Mouse (Mus musculus): ENCODE measurements around the gene Borcs6.

The Borcs6 gene

DNA sequence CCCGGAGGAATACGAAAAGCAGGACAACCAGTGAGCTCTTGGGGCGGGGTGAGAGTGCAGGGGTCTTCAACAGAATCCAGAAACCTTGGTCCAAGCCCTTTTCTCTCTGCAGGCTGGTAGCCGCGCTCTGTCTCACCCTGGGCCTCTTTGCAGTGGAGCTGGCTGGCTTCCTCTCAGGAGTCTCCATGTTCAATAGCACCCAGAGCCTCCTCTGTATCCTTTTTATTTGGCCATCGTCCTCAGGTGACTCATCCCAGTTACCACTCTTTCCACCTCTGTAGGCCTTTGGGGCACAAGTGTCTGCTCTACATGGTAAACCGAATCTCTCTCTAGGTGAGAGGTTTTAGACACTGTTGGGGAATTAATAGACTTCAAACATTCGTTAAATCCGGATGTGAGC is 11.7 kb downstream of the Borcs6 start:
- no peak for DNase-seq (ENCODE audit: low spot score)

DNA sequence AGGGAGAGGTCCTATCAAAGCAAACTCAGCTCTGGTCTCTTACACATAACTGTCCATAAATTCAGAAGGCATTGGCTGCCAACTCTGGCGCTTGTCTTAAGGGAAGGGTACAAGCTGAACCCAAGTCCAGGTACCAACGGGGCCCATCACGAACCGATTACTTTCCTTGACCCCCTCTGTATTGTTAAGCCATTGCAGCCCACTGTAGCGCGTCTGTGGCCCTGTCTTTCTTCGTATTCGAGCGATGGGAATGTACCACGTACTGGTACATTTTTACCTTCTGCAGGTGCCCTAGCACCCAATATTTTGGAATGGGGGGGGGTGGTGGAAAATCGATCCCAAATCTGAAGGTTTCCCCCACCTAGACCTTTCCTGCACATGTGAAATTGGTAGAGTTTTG is 12.7 kb downstream of the Borcs6 start:
- no peak for DNase-seq (ENCODE audit: low spot score)

DNA sequence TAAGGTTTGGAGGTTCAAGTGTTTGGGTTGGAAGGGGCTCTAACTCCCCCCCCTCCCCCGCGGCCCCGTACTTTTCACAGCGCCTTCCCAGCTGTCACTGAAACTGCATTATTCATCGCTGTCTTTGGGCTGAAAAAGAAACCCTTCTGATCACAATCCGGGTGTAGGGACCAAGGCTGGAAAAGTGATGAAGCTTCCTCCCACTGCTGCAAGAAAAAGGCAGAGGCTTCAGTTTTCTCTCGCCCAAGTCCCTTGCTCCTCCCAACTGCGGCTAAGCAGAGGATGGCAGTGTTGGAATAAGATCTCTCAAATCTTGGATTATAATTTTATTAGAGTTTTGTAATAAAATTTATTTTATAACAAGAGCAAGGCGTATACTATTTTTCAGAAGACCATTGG is 13.1 kb downstream of the Borcs6 start:
- no peak for DNase-seq (ENCODE audit: low spot score)

DNA sequence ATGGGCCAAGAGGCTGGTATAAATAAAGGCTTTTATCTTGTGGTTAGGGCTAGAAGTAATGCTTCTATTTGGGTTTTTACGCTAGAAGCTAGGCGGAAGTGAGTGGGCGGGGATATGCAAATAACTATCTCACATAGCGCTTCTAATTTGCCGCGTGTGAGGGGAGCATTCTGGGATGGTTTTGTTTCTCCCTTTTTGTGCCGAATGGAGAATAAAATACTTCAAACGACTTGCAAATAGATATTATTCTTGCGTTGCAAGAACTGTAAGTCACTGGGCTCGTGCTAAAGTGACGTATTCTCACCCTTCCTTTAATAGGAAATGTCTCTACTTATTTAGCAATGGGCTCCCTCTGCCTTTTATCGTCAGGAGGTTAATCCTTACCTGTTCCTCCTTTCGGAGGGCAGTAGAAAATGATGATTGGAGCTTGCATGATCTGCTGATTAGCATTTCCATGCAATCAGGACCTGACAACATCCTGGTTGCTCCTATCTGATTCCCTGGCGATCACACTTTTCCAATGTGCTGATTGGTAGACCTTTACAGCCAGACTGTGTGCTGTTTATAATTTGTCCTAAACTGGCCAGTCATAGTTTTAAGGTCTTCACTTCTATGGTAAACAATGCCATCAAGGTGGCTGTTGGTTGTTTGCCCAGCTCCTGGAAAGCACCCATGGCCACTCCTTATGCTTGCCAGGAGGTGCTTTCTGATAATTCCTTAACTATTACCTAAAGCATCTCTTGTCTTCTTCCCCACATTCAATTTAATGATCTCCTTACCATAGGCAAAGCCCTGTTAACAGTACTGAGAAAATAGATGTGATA is 13.8 kb downstream of the Borcs6 start:
- peak; percentile 91 for DNase-seq (ENCODE audit: low spot score)

DNA sequence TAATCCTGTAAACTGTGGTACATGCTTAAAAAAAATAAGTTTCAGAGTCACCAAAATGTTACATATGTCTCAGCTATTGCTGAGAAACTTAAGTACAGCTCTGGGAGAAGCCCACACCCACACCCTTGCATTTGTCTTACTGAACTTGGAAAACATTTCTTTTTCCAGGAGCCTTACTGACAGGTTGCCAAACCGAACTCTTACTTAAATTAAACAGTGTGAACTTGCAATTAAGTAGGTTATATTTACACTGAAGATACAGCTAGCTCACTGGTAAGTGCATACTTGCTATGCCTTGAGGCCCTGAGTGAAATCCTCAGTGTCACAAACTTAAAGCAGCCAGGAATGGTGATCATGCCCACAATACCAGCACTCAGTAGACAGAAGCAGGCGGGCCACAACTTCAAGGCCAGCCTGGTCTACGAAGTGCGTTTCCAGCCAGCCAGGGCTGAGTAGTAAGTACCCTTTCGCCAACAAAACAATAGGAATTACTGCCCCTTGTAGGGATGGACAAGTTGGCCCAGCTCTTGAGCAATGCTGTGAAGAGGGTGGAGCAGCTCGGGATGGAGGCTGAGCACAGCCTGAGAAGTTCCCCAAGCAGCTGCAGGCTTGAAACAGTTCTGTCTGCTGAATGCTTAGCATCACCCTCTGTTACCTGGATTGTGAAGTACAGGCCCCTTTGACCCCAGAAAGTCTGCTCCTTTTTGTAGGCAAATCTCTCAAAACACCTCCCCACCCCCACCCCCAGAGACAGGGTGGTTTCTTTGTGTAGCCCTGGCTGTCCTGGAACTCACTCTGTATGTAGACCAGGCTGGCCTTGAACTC is 14.6 kb downstream of the Borcs6 start:
- no peak for DNase-seq (ENCODE audit: low spot score)

DNA sequence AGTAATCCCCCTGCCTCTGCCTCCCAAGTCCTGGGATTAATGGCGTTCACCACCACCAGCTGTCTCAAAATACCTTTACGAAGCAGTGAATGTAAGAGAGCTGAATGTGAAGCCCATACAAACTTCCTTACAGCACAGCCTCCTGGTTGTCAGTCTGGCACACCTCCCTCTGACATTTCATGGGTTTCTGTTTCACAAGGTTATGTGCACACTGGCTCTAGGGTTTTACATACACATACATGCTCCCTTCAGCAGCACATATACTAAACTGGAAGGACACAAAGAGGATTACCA is 15.2 kb downstream of the Borcs6 start:
- DNase-seq (ENCODE audit: low spot score), result no peak

DNA sequence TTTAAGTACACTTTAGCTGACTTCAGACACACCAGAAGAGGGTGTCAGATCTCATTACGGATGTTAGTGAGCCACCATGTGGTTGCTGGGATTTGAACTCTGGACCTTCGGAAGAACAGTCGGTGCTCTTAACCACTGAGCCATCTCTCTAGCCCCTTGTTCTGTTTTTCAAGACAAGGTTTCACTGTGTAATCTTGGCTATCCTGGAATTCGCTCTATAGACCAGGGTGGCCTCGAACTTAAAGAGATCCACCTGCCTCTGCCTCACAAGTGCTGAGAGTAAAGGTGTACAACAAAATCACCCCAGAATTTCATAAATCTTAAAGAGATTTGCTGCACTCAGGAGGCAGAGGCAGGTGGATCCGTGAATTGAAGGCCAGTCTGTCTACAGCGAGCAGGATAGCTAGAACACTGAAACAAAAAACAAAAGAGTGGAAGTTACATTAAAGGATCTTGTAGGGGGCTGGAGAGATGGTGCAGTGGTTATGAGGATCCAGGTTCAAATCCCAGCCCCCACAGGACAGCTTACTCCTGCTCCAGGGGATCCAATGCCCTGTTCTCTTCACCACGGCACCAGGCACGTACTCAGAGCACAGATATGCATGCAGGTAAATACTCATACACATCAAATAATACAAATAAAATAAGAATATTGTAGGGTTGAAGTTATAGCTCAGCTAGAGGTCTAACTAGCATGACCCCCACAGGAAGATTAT is 16.4 kb downstream of the Borcs6 start:
- DNase-seq (ENCODE audit: low spot score), result peak; percentile 77

DNA sequence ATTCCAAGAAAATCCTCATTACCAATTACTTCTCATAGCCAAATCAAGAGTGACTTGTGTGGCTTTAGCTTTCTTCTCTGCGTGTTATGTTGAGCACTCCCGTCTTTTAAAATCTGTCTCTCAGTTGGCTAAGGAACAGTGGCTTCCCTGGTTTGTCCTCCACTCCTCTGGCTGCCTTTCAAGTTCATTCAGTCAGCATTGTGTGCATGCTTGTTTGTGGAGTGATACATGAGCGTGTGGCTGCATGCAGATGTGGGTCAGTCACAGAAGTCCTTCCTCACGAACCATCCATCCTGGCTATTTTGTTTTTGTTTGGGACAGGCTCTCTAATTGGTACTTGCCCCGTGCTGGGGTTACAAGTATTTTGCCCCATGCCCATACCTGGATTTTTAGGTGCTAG is 17.1 kb downstream of the Borcs6 start:
- DNase-seq (ENCODE audit: low spot score), result no peak

DNA sequence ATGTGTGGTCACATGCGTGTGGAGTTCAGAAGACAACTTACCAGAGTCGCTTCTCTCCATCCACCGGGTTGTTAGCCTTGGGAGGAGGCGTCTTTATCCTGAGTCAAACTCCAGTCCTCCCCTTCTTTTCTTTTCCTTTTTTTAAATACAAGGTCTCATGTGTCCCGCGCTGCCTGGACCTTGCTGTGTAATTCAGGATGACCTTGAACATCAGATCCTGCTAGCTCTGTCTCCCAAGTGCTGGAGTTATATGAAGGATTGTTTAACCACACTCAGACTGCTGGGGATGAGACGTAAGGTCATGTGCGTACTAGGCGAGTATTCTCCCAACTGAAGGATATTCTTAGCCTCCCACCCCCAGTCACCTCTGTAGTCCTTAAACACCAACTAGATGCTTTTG is 17.8 kb downstream of the Borcs6 start:
- no peak for DNase-seq (ENCODE audit: low spot score)

DNA sequence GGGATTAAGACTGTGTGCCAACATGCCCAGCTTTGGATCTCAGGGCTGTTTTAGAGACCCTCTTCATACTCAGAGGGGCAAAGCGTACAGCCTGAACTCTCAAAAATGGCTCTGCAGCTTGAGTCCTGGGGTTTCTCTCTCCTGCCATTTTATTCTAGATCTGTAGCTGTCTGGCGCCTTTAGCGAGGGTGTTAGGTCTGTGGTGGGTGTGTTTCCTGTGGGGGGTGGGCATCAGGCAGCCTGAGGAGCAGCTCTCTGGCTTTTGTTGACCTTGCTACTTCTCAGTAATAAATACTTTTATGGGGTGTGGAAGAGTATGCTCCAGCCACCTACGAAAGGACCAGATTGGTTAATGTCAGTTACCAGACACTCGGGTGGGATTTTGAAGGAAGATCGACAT is 18.5 kb downstream of the Borcs6 start:
- no peak for DNase-seq (ENCODE audit: low spot score)

DNA sequence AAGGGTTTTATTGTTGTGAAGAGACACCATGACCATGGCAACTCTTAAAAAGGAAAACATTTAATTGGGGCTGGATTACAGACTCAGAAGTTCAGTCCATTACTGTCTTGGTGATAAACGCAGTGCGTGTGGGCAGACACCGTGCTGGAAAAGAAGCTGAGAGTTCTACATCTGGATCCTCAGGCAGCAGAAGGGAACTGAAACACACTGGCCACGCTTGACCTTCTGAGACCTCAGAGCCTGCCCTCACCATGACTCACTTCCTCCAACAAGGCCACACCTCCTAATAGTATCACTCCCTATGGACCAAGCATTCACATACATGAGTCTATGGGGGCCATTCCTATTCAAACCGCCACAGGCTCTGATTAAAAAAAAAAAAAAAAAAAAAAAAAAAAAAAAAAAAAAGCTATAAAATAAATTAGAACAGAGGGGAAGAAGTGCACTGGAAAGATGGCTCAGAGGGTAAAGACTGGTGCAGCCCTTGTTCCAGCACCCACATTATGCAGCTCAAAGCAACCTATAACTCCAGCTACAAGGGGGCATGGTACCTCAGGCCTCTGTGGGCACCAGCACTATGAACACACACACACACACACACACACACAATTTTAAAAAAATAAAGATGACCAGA is 19.4 kb downstream of the Borcs6 start:
- DNase-seq (ENCODE audit: low spot score), result no peak

DNA sequence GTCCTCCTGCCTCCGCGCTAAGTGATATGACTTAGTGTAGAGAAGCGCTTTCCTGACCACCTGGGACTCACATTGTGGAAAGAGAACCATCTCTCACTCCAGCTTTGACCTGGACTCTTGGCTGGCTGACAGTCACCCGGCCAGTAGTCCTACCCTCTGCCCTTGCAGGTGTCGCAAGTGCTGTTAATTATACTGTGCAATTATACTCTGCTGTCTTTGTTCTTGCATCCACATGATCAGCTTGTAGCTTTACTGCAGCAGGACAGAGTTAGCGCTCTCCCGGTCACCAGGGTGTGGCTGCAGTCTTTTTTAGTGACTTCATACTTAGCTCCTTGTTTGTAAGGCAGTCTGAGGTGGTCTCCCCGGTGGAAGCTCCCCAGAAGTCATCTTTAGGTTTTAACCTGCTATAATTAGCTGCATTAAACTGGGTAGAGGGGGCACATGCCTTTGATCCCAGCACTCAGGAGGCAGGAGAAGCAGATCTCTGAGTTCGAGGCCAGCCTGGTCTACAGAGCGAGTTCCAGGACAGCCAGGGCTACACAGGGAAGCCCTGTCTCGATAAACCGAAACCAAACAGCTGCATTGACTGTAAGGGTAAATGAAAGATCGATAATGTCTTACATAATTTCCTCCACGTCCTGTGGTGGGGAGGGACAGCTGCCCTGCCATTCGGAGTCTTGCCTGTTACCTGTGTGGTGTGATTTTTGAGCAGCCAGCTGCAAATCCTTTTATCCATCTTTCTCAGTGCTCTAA is 20.8 kb downstream of the Borcs6 start:
- DNase-seq (ENCODE audit: low spot score), result no peak

DNA sequence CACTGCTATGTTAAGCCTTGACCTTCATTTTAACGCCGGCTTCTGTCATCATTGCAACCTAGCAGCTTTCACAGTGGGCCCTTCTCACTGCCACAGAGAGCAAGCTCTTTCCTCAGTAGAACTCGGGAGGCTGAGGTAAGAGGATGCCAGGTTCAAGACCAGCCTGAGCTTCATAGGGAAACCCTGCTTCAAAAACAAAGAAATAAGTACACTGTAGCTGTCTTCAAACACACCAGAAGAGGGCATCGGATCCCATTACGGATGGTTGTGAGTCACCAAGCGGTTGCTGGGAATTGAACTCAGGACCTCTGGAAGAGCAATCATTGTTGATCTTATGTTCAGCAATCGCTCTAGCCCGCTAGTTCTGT is 21.3 kb downstream of the Borcs6 start:
- DNase-seq (ENCODE audit: low spot score), result no peak

DNA sequence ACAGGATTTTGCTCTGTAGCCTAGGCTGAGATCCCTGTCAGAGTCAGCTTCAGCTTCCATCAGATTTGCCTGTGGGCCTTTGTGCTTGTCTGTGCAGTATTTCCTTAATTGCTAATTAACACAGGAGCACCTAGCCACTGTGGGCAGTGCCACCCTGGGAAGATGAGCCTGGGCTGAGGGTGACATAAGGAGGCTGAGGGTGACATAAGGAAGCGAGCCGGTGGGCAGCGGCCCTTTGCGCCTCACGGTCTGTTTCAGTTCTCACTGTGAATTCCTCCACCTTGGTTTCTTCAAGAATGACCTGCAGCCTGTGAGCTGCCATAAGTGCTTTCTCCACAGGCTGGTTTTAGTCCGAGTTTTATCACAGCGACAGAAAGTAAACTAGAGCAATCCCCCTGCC is 22.1 kb downstream of the Borcs6 start:
- DNase-seq (ENCODE audit: low spot score), result no peak

DNA sequence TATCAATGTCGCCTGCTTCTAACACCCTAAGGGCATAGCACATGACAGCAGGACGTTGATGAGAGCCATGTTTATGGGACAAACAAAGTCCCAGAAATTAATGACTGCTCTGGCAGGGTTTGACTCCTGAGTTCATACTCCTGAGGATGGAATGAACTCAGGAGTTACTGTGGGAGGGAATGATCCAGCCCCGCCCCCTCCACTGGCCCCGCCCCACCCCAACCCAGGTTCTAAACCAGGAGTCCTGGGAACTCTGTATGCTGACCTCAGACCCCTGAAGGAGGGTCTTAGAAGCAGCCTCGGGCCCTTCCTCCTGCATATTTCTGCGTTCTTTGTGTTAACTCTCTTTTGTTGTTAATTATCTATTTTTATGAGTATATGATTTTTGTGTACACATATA is 26.1 kb downstream of the Borcs6 start:
- DNase-seq (ENCODE audit: low spot score), result no peak

DNA sequence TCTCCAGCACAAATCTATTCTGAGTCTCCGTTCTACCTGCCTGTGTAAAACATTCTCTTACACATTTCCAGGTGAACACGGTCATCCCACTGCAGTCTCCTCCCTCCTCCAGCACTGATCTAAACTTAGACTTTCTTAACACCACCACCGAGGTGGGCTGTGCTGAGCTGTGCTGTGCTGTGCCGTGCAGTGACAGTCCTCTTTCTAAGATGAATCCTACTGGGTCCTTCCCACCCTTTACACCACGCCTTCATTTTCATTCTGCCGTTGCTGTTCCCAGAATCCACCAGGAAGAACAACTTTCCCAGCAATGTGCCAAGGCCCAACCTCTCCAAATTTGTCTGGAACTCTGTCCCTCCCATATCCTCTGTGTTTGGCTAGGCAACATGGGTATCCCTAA is 26.9 kb downstream of the Borcs6 start:
- DNase-seq (ENCODE audit: low spot score), result no peak

DNA sequence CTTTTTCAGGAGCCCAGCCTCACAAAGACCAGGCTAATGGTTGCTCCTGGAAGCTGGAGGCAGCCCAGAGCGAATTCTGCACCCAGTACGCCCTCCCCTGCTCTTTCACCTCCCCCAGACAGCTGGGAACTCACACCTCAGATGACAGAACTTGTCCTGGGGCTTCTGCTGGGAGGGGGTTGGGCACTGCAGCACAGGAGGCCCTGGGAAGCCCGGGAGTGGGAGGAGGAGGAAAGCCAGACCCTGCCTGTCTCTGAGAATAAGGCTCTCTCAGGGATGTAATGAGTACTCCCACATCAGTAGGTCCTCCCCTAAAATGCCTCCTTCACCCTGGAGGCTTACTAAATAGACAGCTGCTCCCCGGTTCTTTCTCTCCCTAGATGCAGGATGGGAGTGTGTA is 27.6 kb downstream of the Borcs6 start:
- DNase-seq (ENCODE audit: low spot score), result no peak

DNA sequence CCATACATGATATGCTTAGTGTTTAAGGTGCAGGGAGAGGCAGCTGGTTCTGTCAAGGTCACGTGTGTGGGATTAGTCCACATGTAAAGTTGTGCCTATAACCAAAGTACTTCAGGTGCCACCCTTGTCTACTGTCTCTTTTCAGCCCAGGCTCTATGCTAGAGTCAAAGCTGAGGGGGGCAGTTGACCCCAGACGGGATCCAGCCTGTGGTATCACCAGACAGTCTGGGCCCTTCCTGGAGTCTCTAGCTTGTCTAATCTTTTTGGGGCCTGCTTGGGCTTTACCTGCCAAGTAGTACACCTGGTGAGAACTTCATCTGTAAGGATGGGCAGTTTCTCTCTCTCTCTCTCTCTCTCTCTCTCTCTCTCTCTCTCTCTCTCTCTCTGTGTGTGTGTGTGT is 28.1 kb downstream of the Borcs6 start:
- no peak for DNase-seq (ENCODE audit: low spot score)

DNA sequence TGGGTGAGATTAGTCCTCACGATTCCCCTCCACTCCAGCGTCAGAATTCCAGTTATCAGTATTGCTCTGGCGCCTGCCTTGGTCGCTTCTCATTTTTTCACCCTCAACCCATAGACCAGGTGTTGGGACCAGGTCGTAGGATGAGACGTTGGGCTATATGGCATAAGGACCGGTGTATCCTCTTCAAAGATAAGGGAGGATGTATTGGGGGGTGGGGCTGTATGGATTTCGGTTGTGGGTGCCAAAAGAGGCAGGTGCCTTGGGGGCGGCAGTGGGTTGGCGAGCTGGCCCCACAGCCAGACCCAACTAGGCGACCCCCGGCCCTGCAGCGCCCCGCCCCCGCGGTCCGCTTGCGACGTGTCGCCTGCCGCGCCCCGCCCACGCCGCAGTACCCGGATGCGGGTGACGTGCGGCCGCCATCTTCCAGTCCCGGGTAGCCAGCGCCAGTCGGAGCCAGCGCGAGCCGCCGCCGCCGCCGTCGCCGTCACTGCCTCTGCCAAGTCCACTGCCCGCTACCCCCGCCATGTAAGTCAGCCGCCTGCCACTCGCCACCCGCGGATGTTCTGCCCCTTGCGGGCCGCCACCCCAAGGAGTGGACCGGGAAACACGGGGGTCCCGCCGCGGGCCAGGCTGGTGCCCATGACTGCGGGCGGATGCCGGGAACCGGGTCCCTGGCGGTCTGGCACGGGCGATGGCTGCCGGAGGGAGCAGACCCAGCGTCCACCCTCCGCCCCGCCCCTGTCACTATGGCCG is 28.8 kb downstream of the Borcs6 start, which contains the start of gene Vamp2:
TSS of gene Vamp2 (plus strand) at position 388 of the 753 bp plus-strand sequence.
- peak; percentile 86 for DNase-seq (ENCODE audit: low spot score)

DNA sequence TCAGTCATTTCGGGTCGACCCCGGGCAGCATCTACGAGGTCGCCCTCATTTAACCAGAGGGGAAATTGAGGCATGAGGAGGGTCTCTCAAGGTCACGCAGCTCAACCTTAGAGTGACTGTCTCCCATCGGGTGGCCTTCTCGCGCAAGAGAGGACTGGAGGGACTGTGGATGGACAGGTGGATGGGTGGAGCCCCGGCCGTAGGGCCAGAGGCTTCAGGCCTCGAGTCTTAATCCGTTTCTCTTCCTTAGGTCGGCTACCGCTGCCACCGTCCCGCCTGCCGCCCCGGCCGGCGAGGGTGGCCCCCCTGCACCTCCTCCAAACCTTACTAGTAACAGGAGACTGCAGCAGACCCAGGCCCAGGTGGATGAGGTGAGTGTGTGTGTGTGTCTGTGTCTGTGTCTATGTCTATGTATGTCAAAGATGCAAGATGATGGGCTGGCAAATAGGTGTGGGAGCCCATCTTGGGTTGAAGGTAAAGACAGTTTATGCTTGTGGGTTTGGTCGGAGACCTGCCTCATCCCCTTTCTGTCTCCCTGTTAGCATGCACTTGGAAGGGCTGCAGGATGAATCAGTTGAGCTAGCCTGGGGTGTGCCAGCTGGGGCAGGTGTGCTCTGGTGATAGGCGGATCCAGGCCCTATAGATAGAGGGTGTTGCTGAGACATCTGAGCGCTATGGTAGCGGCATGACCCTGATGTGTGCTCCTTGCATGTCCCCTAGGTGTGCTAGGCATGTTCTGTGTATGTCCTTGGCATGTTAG is 29.5 kb downstream of the Borcs6 start:
- peak; percentile 45 for DNase-seq (ENCODE audit: low spot score)

Data from yolk sac, embryonic 10.5 days (tissue).